Mouse (Mus musculus) hindbrain, embryonic 11.5 days (tissue): Measurements from ENCODE around the gene Tbx19. TPM values are rescaled to one million over a fixed set of nuclear protein-coding genes. Genes with fewer than 3 reads are reported as not detected.

Experiments used
- ATAC-seq: fragments of 200-750 bp; cut with Nextera tagmentation; 2 replicates; pipeline ENCODE4 v1.8.0; 2017; ENCODE audit warnings: mild to moderate bottlenecking, moderate TSS enrichment, moderate library complexity; ENCODE audit not compliant: low FRiP score
- DNase-seq: peaks from one replicate; pipeline ENCODE4 v3.0.0-alpha.2; 2015; ENCODE audit warnings: low spot score
- H3K27ac ChIP-seq: fragments of 300-500 bp; sonication (generic); 2 replicates; pipeline ENCODE4 v1.5.1; 2014; ENCODE audit warnings: mild to moderate bottlenecking, low read depth, low read length
- H3K27me3 ChIP-seq: fragments of 300-500 bp; sonication (generic); 2 replicates; pipeline ENCODE4 v1.6.1; 2014; ENCODE audit warnings: mild to moderate bottlenecking, low read length, moderate library complexity, mixed read lengths; ENCODE audit not compliant: control insufficient read depth, insufficient read depth
- H3K36me3 ChIP-seq: fragments of 300-500 bp; sonication (generic); 2 replicates; pipeline ENCODE4 v1.6.1; 2014; ENCODE audit warnings: mild to moderate bottlenecking, low read length, moderate library complexity, mixed read lengths; ENCODE audit not compliant: control insufficient read depth, insufficient read depth
- H3K4me1 ChIP-seq: fragments of 300-500 bp; sonication (generic); replicated peaks from 2 replicates; pipeline ENCODE4 v1.6.1; 2014; ENCODE audit warnings: low read length, mixed read lengths; ENCODE audit not compliant: control insufficient read depth, insufficient read depth
- H3K4me2 ChIP-seq: fragments of 300-500 bp; sonication (generic); replicated peaks from 2 replicates; pipeline ENCODE4 v1.6.1; 2014; ENCODE audit warnings: mild to moderate bottlenecking, low read depth, low read length
- H3K4me3 ChIP-seq: fragments of 300-500 bp; sonication (generic); 2 replicates; pipeline ENCODE4 v1.5.1; 2014; ENCODE audit warnings: low read depth, low read length
- H3K9ac ChIP-seq: fragments of 300-500 bp; sonication (generic); 2 replicates; pipeline ENCODE4 v1.6.1; 2014; ENCODE audit warnings: low read depth, low read length
- H3K9me3 ChIP-seq: fragments of 300-500 bp; sonication (generic); 2 replicates; pipeline ENCODE4 v1.6.1; 2016; ENCODE audit warnings: low read length; ENCODE audit not compliant: control insufficient read depth
- WGBS: fragments of 180-500 bp; shearing (Covaris S2); extraction: QIAGEN DNeasy Blood & Tissue Kit; methylation state at CpG from one replicate; pipeline ENCODE4 v1.1.7; 2014; 5-methylcytosine and 5-hydroxymethylcytosine counted together
- polyA plus RNA-seq: library from polyadenylated mRNA; unstranded; fragments of >200 nt; fragmentation: Nextera tagmentation; extraction: Ambion mirVana; gene quantifications from 2 replicates; pipeline ENCODE4 v1.2.1, GENCODE M21; 2014

Tbx19 gene
- polyA plus RNA-seq, 1 experiment from 2014 or later = not detected

DNA sequence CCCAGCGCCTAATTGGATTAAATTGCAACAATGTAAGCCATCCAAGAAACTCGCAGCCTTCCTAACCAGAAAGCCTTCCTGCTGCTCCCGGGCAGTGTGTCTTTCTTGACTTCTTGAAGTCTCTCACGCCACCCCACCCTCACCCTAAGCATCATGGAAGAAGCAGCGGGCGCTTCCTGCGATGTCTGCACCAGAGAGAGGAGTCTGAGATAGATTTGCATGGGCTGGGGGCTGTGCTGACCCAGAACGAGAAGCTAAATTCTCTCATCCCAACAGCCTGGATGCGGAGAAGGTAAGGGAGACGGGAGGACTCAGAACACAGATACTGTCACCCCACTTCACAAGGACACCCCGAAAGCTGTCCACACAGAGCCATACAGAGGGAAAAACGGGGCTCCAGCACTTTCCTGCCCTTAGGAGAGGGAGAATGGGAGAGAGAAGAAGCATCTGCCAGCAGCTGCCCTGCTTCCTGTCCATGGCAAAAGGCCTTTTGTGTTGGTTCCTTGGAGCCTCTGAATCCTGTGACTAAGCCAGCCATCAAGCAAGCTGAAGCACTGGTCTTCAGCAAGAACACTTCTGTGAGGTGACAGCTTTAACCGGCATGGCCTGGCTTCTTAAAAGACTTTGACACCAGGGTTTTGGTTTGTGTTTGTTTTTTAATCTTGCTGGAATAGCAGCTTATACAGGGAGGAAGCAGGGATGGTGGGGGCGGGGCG is 41.4 kb downstream of the Tbx19 start:
- Histone ChIP-seq H3K36me3 (no peaks in the 10 kb centered on the region), H3K9ac (no peak overlapping the region), H3K4me2 (no peak overlapping the region), H3K4me3 (no peak overlapping the region), H3K9me3 (no peaks in the 10 kb centered on the region), H3K4me1 (0 out of 2 replicates have a peak, but pooled peaks cover 4% of the 10 kb centered on the region), H3K27ac (no peak overlapping the region), H3K27me3 (no peaks in the 10 kb centered on the region)
- DNase-seq (peak; percentile 25), ATAC-seq (0 out of 2 replicates have a peak, but pooled peaks have one; percentile 1)
- 59% methylated on average over 15 of the region's 15 CpGs for WGBS

DNA sequence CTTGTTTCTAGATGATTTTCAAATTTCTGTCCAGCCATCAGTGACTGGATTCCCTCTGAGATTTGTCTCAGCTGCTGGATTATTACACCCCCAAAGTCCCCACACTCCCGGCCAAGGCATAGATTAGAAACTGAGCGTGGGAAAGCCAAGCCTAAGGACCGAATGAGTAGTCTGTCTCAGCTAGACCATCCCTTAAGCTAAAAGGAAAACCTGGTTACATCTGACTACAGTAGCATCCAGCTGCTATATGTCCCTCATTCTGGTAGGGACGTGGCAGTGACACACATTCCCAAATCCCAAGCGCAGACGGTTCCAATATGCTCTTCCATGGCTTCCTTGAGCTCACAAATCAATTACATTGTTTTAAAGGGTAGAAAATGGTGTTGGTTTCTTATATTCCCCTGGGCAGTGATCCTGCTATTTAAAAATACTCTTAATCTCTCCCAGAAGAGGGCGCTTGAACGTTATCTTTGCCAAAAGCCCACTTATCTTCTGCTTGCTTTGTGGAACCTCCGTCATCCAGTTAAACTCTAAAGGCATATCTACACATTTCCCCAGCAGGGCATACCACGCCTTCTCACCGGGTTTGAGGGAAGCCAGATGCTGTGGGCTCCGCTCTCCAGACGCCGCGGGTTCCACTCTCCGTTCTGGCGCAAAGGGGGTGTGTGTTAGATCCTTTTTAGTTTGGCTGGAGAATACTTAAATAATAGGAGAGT is 46.0 kb downstream of the Tbx19 start:
- H3K36me3 ChIP-seq = no peaks in the 10 kb centered on the region
- ATAC-seq = no peak
- H3K4me3 ChIP-seq = no peak overlapping the region
- 0 out of 2 replicates have a peak, but pooled peaks cover under 1% of the 10 kb centered on the region for H3K4me1 ChIP-seq
- no peaks in the 10 kb centered on the region for H3K27me3 ChIP-seq
- H3K9ac ChIP-seq = no peak overlapping the region
- no peak overlapping the region for H3K4me2 ChIP-seq
- no peaks in the 10 kb centered on the region for H3K9me3 ChIP-seq
- WGBS = 42% methylated on average over 17 of the region's 17 CpGs
- no peak overlapping the region for H3K27ac ChIP-seq
- DNase-seq = peak; percentile 31

DNA sequence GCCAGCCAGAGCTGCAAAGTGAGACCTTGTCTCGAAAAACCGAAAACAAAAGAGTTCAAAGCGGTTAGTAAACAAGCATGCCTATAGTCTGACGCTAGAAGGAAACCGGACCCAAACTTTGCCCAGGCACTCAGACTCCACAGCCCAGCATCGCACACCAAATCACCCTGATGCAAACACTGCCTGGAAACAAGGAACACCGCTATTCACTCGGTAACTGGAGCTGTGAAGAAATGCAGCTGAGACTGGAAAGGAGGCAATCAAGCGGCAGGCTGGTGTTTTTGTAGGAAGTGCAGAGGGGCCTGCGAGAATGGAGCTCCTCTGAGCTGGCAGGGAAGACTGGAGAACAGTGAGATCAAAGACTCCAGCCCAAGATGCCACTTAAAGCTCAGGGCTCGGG is 46.9 kb downstream of the Tbx19 start:
- 35% methylated on average over 11 of the region's 11 CpGs for WGBS
- Histone ChIP-seq H3K4me3 (no peak overlapping the region), H3K9ac (no peak overlapping the region), H3K4me2 (no peak overlapping the region), H3K4me1 (no peaks in the 10 kb centered on the region), H3K9me3 (no peaks in the 10 kb centered on the region), H3K27ac (no peak overlapping the region), H3K27me3 (no peaks in the 10 kb centered on the region), H3K36me3 (no peaks in the 10 kb centered on the region)
- ATAC-seq (no peak), DNase-seq (no peak)

DNA sequence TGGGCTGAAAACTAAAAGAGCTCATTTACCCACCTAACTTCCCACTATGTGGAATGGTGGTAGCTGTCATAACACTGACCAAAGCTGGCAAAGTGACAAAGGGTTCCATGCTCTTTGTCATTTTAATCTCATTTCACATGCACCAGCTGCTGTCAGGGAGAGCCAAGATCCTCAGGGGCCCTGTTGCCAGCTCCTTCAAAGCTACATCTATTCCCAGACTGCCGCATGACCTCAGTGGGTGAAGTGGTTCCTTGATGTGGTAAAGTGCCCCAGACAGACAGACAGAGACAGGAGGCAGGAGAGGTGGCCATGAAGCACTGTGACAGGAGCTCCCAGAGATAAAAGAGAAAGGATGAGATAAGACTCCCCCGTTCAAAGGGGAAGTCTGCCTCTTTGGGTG is 49.9 kb downstream of the Tbx19 start:
- DNase-seq (no peak), ATAC-seq (no peak)
- Histone ChIP-seq H3K9me3 (no peaks in the 10 kb centered on the region), H3K27me3 (no peaks in the 10 kb centered on the region), H3K36me3 (no peaks in the 10 kb centered on the region), H3K4me1 (no peaks in the 10 kb centered on the region), H3K4me2 (no peak overlapping the region), H3K4me3 (no peak overlapping the region), H3K27ac (no peak overlapping the region), H3K9ac (no peak overlapping the region)
- 83% methylated on average over 2 of the region's 2 CpGs for WGBS

DNA sequence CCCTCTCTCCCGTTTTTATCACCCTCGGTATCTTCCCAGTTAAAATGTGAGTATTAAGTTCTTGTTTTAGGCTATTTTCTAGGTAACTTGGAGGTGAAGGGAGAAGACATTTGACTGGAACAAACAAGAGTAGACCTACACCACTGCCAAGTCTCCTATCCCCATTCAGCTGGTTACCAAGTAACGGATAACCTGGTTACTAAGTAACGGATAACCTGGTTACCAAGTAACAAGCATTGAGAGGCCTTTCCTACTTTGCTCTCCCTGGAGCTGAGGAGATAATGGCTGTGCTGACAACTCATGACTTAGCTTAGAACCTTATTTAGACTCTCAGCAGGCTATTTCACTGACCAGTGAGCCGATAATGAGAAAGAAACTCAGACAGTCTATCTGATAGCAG is 51.4 kb downstream of the Tbx19 start:
- no peak overlapping the region for H3K27ac ChIP-seq
- H3K4me1 ChIP-seq = no peaks in the 10 kb centered on the region
- H3K4me3 ChIP-seq = no peak overlapping the region
- no peaks in the 10 kb centered on the region for H3K9me3 ChIP-seq
- WGBS = 75% methylated on average over 5 of the region's 5 CpGs
- H3K27me3 ChIP-seq = no peaks in the 10 kb centered on the region
- DNase-seq (no peak), ATAC-seq (no peak)
- H3K4me2 ChIP-seq = no peak overlapping the region
- no peaks in the 10 kb centered on the region for H3K36me3 ChIP-seq
- H3K9ac ChIP-seq = no peak overlapping the region

DNA sequence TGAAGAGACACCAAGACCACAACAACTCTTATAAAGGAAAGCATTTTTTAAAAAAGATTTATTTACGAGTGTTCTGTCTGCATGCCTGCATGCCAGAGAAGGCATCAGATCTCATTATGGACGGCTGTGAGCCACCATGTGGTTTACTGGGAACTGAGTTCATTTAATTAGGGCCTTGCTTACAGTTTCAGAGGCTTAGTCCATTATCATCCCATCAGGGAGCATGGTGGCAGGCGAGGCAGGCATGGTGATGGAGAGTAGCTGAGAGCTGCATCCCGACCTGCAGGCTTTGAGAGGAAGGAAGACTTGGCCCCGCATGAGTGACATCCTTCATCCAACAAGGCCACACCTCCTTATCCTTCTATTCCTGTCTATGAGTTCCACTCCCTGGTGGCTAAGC is 52.1 kb downstream of the Tbx19 start:
- no peak overlapping the region for H3K27ac ChIP-seq
- DNase-seq (no peak), ATAC-seq (no peak)
- H3K36me3 ChIP-seq = no peaks in the 10 kb centered on the region
- H3K9ac ChIP-seq = no peak overlapping the region
- H3K4me3 ChIP-seq = no peak overlapping the region
- H3K9me3 ChIP-seq = no peaks in the 10 kb centered on the region
- H3K4me1 ChIP-seq = no peaks in the 10 kb centered on the region
- H3K27me3 ChIP-seq = no peaks in the 10 kb centered on the region
- 61% methylated on average over 5 of the region's 5 CpGs for WGBS
- no peak overlapping the region for H3K4me2 ChIP-seq

DNA sequence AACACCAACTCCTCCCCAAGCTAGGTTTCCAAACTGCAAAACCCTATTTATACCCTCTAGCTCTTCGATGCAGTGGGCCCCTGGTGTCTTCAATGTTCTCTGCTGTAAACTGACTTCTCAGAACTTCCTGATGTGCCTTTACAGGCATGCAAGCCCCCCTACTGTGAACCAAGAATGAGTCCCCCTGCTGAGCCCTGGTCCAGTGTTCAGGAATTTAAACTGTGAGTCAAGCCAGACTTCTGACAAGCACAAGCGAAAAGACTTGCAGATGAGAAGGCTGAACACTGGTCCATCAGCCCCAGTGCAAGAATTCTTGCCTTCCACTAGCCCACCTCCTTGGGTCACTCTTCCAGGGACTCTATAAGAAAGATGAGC is 54.6 kb downstream of the Tbx19 start:
- no peaks in the 10 kb centered on the region for H3K9me3 ChIP-seq
- 55% methylated on average over 2 of the region's 2 CpGs for WGBS
- DNase-seq = no peak
- no peaks in the 10 kb centered on the region for H3K36me3 ChIP-seq
- H3K27ac ChIP-seq = no peak overlapping the region
- H3K4me2 ChIP-seq = no peak overlapping the region
- no peaks in the 10 kb centered on the region for H3K4me1 ChIP-seq
- H3K9ac ChIP-seq = no peak overlapping the region
- no peak for ATAC-seq
- no peak overlapping the region for H3K4me3 ChIP-seq
- H3K27me3 ChIP-seq = no peaks in the 10 kb centered on the region

DNA sequence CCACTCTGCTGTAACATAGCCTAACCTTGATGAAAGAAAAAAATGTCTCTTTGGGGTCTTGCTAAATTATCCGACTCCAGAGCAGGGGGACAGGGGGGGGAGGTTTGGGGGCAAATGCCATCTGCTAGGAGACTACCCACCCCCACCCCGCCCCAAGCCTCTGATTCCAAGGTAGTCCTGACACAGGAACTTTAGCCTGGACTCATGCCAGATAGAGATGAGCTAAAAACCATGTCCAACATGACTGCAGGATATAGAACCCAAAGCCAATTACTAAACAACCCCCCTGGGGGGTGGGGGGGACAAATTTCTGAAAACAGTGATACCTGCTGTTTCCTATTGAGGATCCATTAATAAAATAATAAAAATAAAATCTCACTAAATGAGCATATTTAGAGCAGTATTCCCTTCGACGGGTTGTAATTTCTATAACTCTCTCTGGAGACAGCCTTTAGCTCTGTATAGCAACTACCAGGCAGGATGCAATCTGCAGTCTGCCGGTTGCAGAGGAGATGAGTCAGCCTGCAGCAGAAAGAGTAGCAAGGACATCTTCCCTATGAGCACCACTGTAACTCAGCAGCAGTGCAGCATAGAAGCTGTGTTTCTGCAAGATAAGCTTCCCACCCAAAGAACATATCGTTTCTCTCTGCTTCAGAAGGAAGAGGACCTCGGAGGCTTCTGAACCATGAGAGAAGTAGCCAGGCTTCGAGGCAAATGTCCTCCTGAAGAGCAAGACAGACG is 55.1 kb downstream of the Tbx19 start:
- no peaks in the 10 kb centered on the region for H3K9me3 ChIP-seq
- H3K9ac ChIP-seq = no peak overlapping the region
- no peak overlapping the region for H3K4me3 ChIP-seq
- no peaks in the 10 kb centered on the region for H3K4me1 ChIP-seq
- DNase-seq (no peak), ATAC-seq (no peak)
- H3K4me2 ChIP-seq = no peak overlapping the region
- 76% methylated on average over 9 of the region's 9 CpGs for WGBS
- H3K36me3 ChIP-seq = no peaks in the 10 kb centered on the region
- H3K27ac ChIP-seq = no peak overlapping the region
- no peaks in the 10 kb centered on the region for H3K27me3 ChIP-seq
